Mouse (Mus musculus): Measurements from ENCODE around the gene Sema4d. TPM values are rescaled to one million over a fixed set of nuclear protein-coding genes. Genes with fewer than 3 reads are reported as not detected.
A peak's percentile ranks its signal among the peaks of the same experiment; 100 is the strongest.
"Not testable (repeated sequence)": the region's sequence is repeated elsewhere in the genome, so short reads cannot be mapped to it uniquely, and the experiment has no call there.

The Sema4d gene
- polyA plus RNA-seq, 1 experiment: 3.1 TPM

- Histone ChIP-seq H3K27ac (ENCODE audit: insufficient read depth, low read length) (peak overlapping the region; percentile 26; the same call in 1 of the 2 replicates), H3K4me3 (ENCODE audit: insufficient read depth, low read length) (no peak overlapping the region), H3K4me1 (ENCODE audit: control insufficient read depth, insufficient read depth, low read length) (no peaks in the 10 kb centered on the region)
- no peak for TF ChIP-seq POLR2A (IDR thresholded peaks at IDR 0.05; ENCODE audit: low read depth, low read length)
- TF ChIP-seq CTCF (IDR thresholded peaks at IDR 0.05; ENCODE audit: borderline replicate concordance, insufficient read depth, low read length): no peak
Observed at GRCm38 (mm10) chr13:51676641-51677040, 116.9 kb downstream of the Sema4d start.

- H3K4me1 ChIP-seq (ENCODE audit: control insufficient read depth, insufficient read depth, low read length); H3K27ac ChIP-seq (ENCODE audit: insufficient read depth, low read length); H3K4me3 ChIP-seq (ENCODE audit: insufficient read depth, low read length): not testable (repeated sequence)
Observed at GRCm38 (mm10) chr13:51668195-51668594, 125.4 kb downstream of the Sema4d start.

GRCm38 (mm10) chr13:51663561-51663960 is 130.0 kb downstream of the Sema4d start:
- no peak for TF ChIP-seq POLR2A (IDR thresholded peaks at IDR 0.05; ENCODE audit: low read depth, low read length)
- TF ChIP-seq CTCF (IDR thresholded peaks at IDR 0.05; ENCODE audit: borderline replicate concordance, insufficient read depth, low read length): no peak
- H3K4me1 ChIP-seq (ENCODE audit: control insufficient read depth, insufficient read depth, low read length): no peaks in the 10 kb centered on the region
- H3K4me3 ChIP-seq (ENCODE audit: insufficient read depth, low read length): no peak overlapping the region
- no peak overlapping the region for H3K27ac ChIP-seq (ENCODE audit: insufficient read depth, low read length)

- H3K27ac ChIP-seq (ENCODE audit: insufficient read depth, low read length): no peak overlapping the region
- H3K4me3 ChIP-seq (ENCODE audit: insufficient read depth, low read length): no peak overlapping the region
- TF ChIP-seq CTCF (IDR thresholded peaks at IDR 0.05; ENCODE audit: borderline replicate concordance, insufficient read depth, low read length) (no peak), POLR2A (IDR thresholded peaks at IDR 0.05; ENCODE audit: low read depth, low read length) (no peak)
- no peaks in the 10 kb centered on the region for H3K4me1 ChIP-seq (ENCODE audit: control insufficient read depth, insufficient read depth, low read length)
Observed at GRCm38 (mm10) chr13:51659573-51659972, 134.0 kb downstream of the Sema4d start.

- no peak overlapping the region for H3K4me3 ChIP-seq (ENCODE audit: insufficient read depth, low read length)
- TF ChIP-seq CTCF (IDR thresholded peaks at IDR 0.05; ENCODE audit: borderline replicate concordance, insufficient read depth, low read length): no peak
- TF ChIP-seq POLR2A (IDR thresholded peaks at IDR 0.05; ENCODE audit: low read depth, low read length): no peak
- H3K27ac ChIP-seq (ENCODE audit: insufficient read depth, low read length): no peak overlapping the region
- no peaks in the 10 kb centered on the region for H3K4me1 ChIP-seq (ENCODE audit: control insufficient read depth, insufficient read depth, low read length)
Observed at GRCm38 (mm10) chr13:51658094-51658493, 135.5 kb downstream of the Sema4d start.

- TF ChIP-seq CTCF (IDR thresholded peaks at IDR 0.05; ENCODE audit: borderline replicate concordance, insufficient read depth, low read length): no peak
- no peak for TF ChIP-seq POLR2A (IDR thresholded peaks at IDR 0.05; ENCODE audit: low read depth, low read length)
- Histone ChIP-seq H3K4me1 (ENCODE audit: control insufficient read depth, insufficient read depth, low read length) (no peaks in the 10 kb centered on the region), H3K27ac (ENCODE audit: insufficient read depth, low read length) (no peak overlapping the region), H3K4me3 (ENCODE audit: insufficient read depth, low read length) (no peak overlapping the region)
Observed at GRCm38 (mm10) chr13:51656516-51657235, 136.9 kb downstream of the Sema4d start.

- no peak for TF ChIP-seq POLR2A (IDR thresholded peaks at IDR 0.05; ENCODE audit: low read depth, low read length)
- no peak overlapping the region for H3K27ac ChIP-seq (ENCODE audit: insufficient read depth, low read length)
Observed at GRCm38 (mm10) chr13:51653961-51654360, 139.6 kb downstream of the Sema4d start.

GRCm38 (mm10) chr13:51653159-51653558 is 140.4 kb downstream of the Sema4d start:
- no peak overlapping the region for H3K27ac ChIP-seq (ENCODE audit: insufficient read depth, low read length)
- no peak for TF ChIP-seq POLR2A (IDR thresholded peaks at IDR 0.05; ENCODE audit: low read depth, low read length)
- TF ChIP-seq CTCF (IDR thresholded peaks at IDR 0.05; ENCODE audit: borderline replicate concordance, insufficient read depth, low read length): no peak
- no peak overlapping the region for H3K4me3 ChIP-seq (ENCODE audit: insufficient read depth, low read length)
- no peaks in the 10 kb centered on the region for H3K4me1 ChIP-seq (ENCODE audit: control insufficient read depth, insufficient read depth, low read length)

More at GRCm38 (mm10) chr13:51653961-51654360, 139.6 kb downstream of the Sema4d start:
- Histone ChIP-seq H3K4me1 (ENCODE audit: control insufficient read depth, insufficient read depth, low read length) (no peaks in the 10 kb centered on the region), H3K4me3 (ENCODE audit: insufficient read depth, low read length) (no peak overlapping the region)

- 0 out of 2 replicates have a peak, but pooled peaks cover 2% of the 10 kb centered on the region for H3K4me1 ChIP-seq (ENCODE audit: control insufficient read depth, insufficient read depth, low read length)
- H3K27ac ChIP-seq (ENCODE audit: insufficient read depth, low read length): peak within 1 kb of the TSS; percentile 80
- TF ChIP-seq POLR2A (IDR thresholded peaks at IDR 0.05; ENCODE audit: low read depth, low read length) (peak; percentile 65), CTCF (IDR thresholded peaks at IDR 0.05; ENCODE audit: borderline replicate concordance, insufficient read depth, low read length) (peak; percentile 81)
- H3K4me3 ChIP-seq (ENCODE audit: insufficient read depth, low read length): peak within 1 kb of the TSS; percentile 49
Observed at GRCm38 (mm10) chr13:51651408-51652064, 142.0 kb downstream of the Sema4d start, which contains the start of gene Secisbp2. Secisbp2 (plus strand) TSS chr13:51651697.

- no peak overlapping the region for H3K27ac ChIP-seq (ENCODE audit: insufficient read depth, low read length)
- 0 out of 2 replicates have a peak, but pooled peaks cover 2% of the 10 kb centered on the region for H3K4me1 ChIP-seq (ENCODE audit: control insufficient read depth, insufficient read depth, low read length)
- no peak overlapping the region for H3K4me3 ChIP-seq (ENCODE audit: insufficient read depth, low read length)
- TF ChIP-seq POLR2A (IDR thresholded peaks at IDR 0.05; ENCODE audit: low read depth, low read length) (no peak), CTCF (IDR thresholded peaks at IDR 0.05; ENCODE audit: borderline replicate concordance, insufficient read depth, low read length) (no peak)
Observed at GRCm38 (mm10) chr13:51649740-51650139, 143.8 kb downstream of the Sema4d start.
